Mouse (Mus musculus) cerebellum, adult 9-10 months (tissue): ENCODE data around the gene 2200002J24Rik.

Experiments
- DNase-seq: peaks from one replicate; pipeline ENCODE4 v3.0.0; 2022

The 2200002J24Rik gene

GRCm38 (mm10) chr7:30698589-30698988 lies at the start of gene 2200002J24Rik:
TSS of gene 2200002J24Rik (plus strand) at chr7:30698926.
- no peak for DNase-seq

GRCm38 (mm10) chr7:30649591-30650540 lies 48.9 kb upstream of the 2200002J24Rik start, which contains the start of gene Rbm42:
TSS of gene Rbm42 (minus strand) at chr7:30650317.
- DNase-seq, result peak; percentile 99

GRCm38 (mm10) chr7:30664529-30665200 lies 34.1 kb upstream of the 2200002J24Rik start, which contains the start of gene Haus5:
TSS of gene Haus5 (minus strand) at chr7:30664994.
- DNase-seq, result peak; percentile 92

DNA sequence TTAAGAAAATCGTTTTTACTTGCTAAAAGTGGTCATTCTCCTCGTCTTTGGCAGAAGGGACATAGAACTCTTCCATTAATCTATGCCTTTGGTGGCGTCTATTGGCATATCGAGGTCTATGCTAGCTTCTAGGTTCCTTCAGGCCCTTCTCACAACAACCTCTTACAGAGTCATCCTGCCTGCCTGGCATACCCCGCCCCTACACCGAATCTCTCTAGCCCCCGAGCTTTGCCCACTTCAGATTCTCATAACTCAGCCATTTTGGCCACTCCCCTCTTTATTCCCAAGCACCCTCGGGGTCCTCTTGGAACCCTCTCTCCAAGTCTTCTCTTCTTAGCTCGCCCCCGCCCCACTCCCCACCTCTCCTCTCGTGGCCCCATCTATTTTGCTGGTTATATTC lies 33.4 kb upstream of the 2200002J24Rik start:
- no peak for DNase-seq

GRCm38 (mm10) chr7:30669229-30669628 lies 29.5 kb upstream of the 2200002J24Rik start:
- DNase-seq, result no peak

- DNase-seq, result no peak
These were observed 27.2 kb upstream of the 2200002J24Rik start, which contains the start of gene Pmis2 for GRCm38 (mm10) chr7:30671480-30671879. TSS of gene Pmis2 (minus strand) at chr7:30671605.

GRCm38 (mm10) chr7:30678263-30678975 lies 20.3 kb upstream of the 2200002J24Rik start:
- DNase-seq, result no peak

DNA sequence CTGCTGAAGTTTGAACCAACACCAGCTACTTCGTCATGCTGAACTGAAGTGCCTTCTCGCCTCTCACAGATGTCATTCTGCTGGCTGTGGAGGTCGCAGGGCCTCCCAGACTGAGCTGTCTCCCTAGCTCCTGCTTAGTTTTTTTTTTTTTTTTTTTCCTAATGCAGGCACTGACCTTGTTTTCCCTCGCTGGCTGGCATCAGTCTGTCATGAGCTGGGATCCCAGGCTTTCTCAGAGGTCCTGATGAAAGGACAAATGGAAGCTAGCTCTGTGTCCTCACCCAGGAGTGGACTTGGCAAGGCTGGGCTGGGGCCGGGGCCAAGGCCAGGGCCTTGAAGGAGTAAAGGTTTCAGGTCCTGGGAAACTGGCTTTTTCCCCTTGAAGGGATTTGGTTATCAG lies 16.8 kb upstream of the 2200002J24Rik start:
- no peak for DNase-seq

GRCm38 (mm10) chr7:30683425-30683824 lies 15.3 kb upstream of the 2200002J24Rik start:
- no peak for DNase-seq

DNA sequence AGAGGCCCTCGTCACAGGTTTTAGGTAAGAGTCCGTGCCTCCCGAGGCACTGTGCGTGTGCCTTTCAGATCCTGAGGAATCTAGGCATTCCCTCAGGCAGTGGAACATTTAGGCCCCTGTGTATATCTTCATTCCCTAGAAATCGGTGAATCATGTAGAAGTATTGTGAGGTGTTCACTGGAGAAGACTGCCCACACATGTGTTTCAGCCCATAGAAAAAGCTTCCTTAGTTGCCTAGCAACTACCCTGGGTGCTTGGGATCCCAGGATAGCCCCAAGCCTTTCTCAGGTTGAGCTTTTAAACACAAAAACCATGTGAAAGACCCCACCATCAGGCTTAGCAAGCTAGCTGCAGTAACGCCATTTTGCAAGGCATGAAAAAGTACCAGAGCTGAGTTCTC lies 10.4 kb upstream of the 2200002J24Rik start:
- DNase-seq, result no peak

GRCm38 (mm10) chr7:30698101-30698500 lies 625 bp upstream of the 2200002J24Rik start:
- DNase-seq, result no peak

DNA sequence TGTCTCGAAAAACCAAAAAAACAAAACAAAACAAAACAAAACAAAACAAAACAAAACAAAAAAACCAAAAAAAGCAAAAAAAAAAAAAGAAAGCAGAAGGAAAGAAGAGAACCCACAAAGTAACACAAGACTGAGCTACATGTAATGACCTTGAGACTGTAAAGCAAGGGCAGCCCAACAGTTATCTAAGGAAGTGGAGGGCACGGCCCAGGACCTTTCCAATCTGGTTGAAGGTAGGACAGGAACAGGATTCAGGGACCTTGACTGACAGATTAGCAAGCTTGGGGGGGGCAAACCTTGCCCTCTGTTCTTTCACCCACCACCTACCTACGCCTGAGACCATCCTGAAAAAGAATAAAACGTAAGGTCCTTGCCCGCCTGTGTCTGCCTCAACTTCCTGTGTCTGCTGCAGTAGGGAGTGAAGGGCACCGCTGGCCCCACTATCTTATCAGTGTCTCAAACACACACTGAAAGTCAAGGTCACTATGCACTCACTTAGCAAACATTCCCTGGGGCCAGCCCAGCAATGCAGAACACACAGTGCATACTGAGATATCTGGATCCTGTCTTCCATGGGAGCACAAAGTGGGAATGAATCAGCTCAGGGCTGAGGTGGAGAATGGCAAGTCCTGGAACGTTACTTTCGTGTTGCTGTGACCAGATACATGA lies 7.6 kb downstream of the 2200002J24Rik start:
- DNase-seq, result no peak

DNA sequence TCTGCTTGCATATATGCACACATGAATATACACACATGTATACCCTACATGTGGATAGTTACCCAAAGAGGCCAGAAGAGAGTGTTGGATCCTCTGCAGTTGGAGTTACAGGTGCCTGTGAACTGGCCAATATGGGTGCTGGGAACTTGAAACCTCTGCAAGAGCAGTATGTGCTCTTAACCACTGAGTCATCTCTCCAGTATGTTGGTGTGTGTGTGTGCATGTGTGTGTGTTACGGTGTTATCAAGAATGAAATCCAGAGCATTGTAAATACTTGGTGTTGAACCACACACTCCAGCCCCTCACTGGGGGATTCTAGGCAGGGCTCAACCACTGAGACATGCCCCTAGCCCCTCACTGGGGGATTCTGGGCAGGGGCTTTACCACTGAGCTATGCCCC lies 8.7 kb downstream of the 2200002J24Rik start:
- no peak for DNase-seq

- no peak for DNase-seq
These were observed 13.2 kb downstream of the 2200002J24Rik start, which contains the start of gene Atp4a for GRCm38 (mm10) chr7:30711942-30712341. TSS of gene Atp4a (plus strand) at chr7:30712209.

DNA sequence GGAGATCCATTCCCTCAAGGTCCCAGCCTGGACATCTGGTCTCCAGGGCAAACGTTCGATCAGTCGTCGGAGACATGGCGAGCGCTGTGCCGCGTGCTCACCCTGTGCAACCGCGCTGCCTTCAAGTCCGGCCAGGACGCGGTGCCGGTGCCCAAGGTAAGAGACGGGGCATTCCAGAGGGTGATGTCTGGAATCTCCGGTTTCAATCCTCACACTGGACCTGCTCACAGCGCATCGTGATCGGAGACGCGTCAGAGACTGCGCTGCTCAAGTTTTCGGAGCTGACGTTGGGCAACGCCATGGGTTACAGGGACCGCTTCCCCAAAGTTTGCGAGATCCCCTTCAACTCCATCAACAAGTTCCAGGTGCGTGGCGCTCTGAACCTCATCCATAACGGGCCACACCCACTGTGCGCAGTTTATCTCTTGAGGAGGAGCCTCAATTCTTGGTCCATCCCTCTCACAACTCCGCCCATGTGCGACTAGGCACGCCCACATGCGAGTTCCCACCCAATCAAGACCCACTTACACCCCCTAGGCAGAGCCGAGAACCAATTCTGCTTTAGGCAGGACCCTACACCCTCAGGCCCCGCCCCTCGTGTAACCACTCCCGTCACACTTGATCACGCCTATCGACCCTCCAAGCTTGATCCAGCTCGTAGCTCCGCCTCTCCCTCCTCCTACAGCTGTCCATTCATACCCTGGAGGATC lies 18.4 kb downstream of the 2200002J24Rik start:
- no peak for DNase-seq

GRCm38 (mm10) chr7:30717716-30718046 lies 19.0 kb downstream of the 2200002J24Rik start:
- no peak for DNase-seq

GRCm38 (mm10) chr7:30719669-30720068 lies 20.9 kb downstream of the 2200002J24Rik start:
- no peak for DNase-seq

DNA sequence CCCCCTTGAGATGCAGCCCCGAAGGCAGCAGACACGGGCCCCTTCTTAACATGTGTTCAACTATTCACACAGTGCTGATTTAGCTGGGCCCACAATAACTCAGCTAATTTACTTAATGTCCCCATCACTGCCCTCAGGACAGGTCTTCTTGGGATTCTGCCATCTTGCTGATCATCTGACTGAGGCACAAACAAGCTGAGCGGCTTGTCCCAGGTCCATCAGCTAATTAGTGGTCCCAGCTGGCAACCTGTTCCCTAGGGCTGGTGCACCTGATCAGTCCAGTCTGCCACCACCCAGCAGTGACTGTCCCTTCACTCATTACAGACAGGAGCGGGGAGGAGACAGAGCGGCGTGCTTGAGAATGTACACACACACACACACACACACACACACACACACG lies 22.6 kb downstream of the 2200002J24Rik start:
- no peak for DNase-seq

- DNase-seq, result no peak
These were observed 24.7 kb downstream of the 2200002J24Rik start for GRCm38 (mm10) chr7:30723274-30723953.

- DNase-seq, result no peak
These were observed 29.5 kb downstream of the 2200002J24Rik start for GRCm38 (mm10) chr7:30728214-30728613.

- no peak for DNase-seq
These were observed 30.1 kb downstream of the 2200002J24Rik start for GRCm38 (mm10) chr7:30728739-30729395.
